Mouse (Mus musculus) midbrain, embryonic 13.5 days (tissue): Measurements from ENCODE around the gene Ifnz. TPM values are rescaled to one million over a fixed set of nuclear protein-coding genes. Genes with fewer than 3 reads are reported as not detected.
A peak's percentile ranks its signal among the peaks of the same experiment; 100 is the strongest.
"Not testable (repeated sequence)": the region's sequence is repeated elsewhere in the genome, so short reads cannot be mapped to it uniquely, and the experiment has no call there.

Source experiments
- ATAC-seq: fragments of 200-750 bp; cut with Nextera tagmentation; 2 replicates; pipeline ENCODE4 v1.8.0; 2017; ENCODE audit warnings: mild to moderate bottlenecking, moderate TSS enrichment, moderate library complexity
- H3K27ac ChIP-seq: fragments of 300-500 bp; sonication (generic); 2 replicates; pipeline ENCODE4 v1.5.1; 2015; ENCODE audit warnings: inconsistent platforms, mild to moderate bottlenecking, moderate library complexity
- H3K27me3 ChIP-seq: fragments of 300-500 bp; sonication (generic); 2 replicates; pipeline ENCODE4 v1.6.1; 2015; ENCODE audit warnings: mild to moderate bottlenecking, inconsistent platforms
- H3K36me3 ChIP-seq: fragments of 300-500 bp; sonication (generic); 2 replicates; pipeline ENCODE4 v1.6.1; 2015; ENCODE audit warnings: mild to moderate bottlenecking, inconsistent platforms
- H3K4me1 ChIP-seq: fragments of 300-500 bp; sonication (generic); replicated peaks from 2 replicates; pipeline ENCODE4 v1.6.1; 2015; ENCODE audit warnings: inconsistent platforms
- H3K4me2 ChIP-seq: fragments of 300-500 bp; sonication (generic); replicated peaks from 2 replicates; pipeline ENCODE4 v1.6.1; 2015; ENCODE audit warnings: moderate library complexity, mild to moderate bottlenecking, inconsistent platforms
- H3K4me3 ChIP-seq: fragments of 300-500 bp; sonication (generic); replicated peaks from 2 replicates; pipeline ENCODE4 v1.5.1; 2015; ENCODE audit warnings: mild to moderate bottlenecking, inconsistent platforms
- H3K9ac ChIP-seq: fragments of 300-500 bp; sonication (generic); replicated peaks from 2 replicates; pipeline ENCODE4 v1.6.1; 2015; ENCODE audit warnings: mild to moderate bottlenecking, inconsistent platforms
- H3K9me3 ChIP-seq: fragments of 300-500 bp; sonication (generic); 2 replicates; pipeline ENCODE4 v1.6.1; 2016; ENCODE audit warnings: mild to moderate bottlenecking, inconsistent platforms
- WGBS: fragments of 180-500 bp; shearing (Covaris S2); methylation state at CpG from one replicate; pipeline ENCODE4 v1.1.7; 2015; 5-methylcytosine and 5-hydroxymethylcytosine counted together
- polyA plus RNA-seq: library from polyadenylated mRNA; unstranded; fragments of >200 nt; fragmentation: Nextera tagmentation; extraction: Ambion mirVana; gene quantifications from 2 replicates; pipeline ENCODE4 v1.2.1, GENCODE M21; 2015

Gene Ifnz
- polyA plus RNA-seq = 0.22 TPM in 1 of 2 replicates, not detected in the other

GRCm38 (mm10) chr4:88781831-88782230 lies at the start of gene Ifnz:
Gene Ifnz (plus strand): TSS chr4:88782131.
- H3K36me3 ChIP-seq, H3K9me3 ChIP-seq, H3K4me1 ChIP-seq, H3K27me3 ChIP-seq, H3K9ac ChIP-seq, H3K4me3 ChIP-seq, H3K27ac ChIP-seq, ATAC-seq: not testable (repeated sequence)
- H3K4me2 ChIP-seq = peak within 1 kb of the TSS; percentile 41
- 12% methylated on average over 4 of the region's 7 CpGs for WGBS

- whole genome bisulfite sequencing = 6% methylated on average over 2 of the region's 2 CpGs
- Histone ChIP-seq H3K4me1 (no peaks in the 10 kb centered on the region), H3K9me3 (no peaks in the 10 kb centered on the region), H3K4me3 (no peak overlapping the region), H3K9ac (no peak overlapping the region), H3K27ac (no peak overlapping the region), H3K36me3 (no peaks in the 10 kb centered on the region), H3K27me3 (no peaks in the 10 kb centered on the region), H3K4me2 (no peak overlapping the region)
- no peak for ATAC-seq
Observed at GRCm38 (mm10) chr4:88738480-88738879, 43.5 kb upstream of the Ifnz start.

- Histone ChIP-seq H3K27ac (no peak overlapping the region), H3K27me3 (no peaks in the 10 kb centered on the region), H3K36me3 (no peaks in the 10 kb centered on the region), H3K4me3 (no peak overlapping the region), H3K4me1 (no peaks in the 10 kb centered on the region), H3K4me2 (no peak overlapping the region), H3K9me3 (no peaks in the 10 kb centered on the region), H3K9ac (no peak overlapping the region)
- ATAC-seq = no peak
- WGBS = 91% methylated on average over 6 of the region's 6 CpGs
Observed at GRCm38 (mm10) chr4:88739036-88739435, 42.9 kb upstream of the Ifnz start.

DNA sequence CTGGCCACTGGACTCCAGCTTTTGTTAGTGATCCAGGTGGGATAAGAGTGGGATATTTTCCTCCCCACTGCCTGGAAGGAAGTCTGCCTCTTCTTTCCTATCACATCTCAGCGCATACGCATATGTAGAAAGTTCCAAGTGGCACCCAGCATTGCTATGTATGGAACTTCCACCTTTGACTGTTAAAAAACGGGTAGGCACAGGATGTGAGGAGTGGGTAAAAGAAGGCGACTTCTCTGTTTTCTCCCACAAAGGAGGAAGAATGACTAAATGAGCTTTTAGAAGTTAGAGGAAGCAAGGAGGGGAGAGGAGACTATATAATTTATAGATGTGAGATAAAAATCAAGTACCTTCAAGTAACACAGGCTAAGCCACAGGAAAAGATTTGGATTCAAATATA lies 40.5 kb upstream of the Ifnz start:
- 93% methylated on average over 4 of the region's 4 CpGs for WGBS
- H3K4me3 ChIP-seq = no peak overlapping the region

GRCm38 (mm10) chr4:88742771-88743371 lies 39.1 kb upstream of the Ifnz start:
- Histone ChIP-seq H3K4me3 (no peak overlapping the region), H3K36me3 (no peaks in the 10 kb centered on the region), H3K4me2 (no peak overlapping the region), H3K27ac (no peak overlapping the region), H3K9me3 (no peaks in the 10 kb centered on the region), H3K4me1 (no peaks in the 10 kb centered on the region; the same call in 1 of the 2 replicates), H3K27me3 (no peaks in the 10 kb centered on the region), H3K9ac (no peak overlapping the region)
- WGBS = 78% methylated on average over 7 of the region's 7 CpGs
- ATAC-seq = no peak

More for the DNA sequence above, 40.5 kb upstream of the Ifnz start:
- Histone ChIP-seq H3K4me2 (no peak overlapping the region), H3K27me3 (no peaks in the 10 kb centered on the region), H3K9me3 (no peaks in the 10 kb centered on the region), H3K36me3 (no peaks in the 10 kb centered on the region), H3K4me1 (no peaks in the 10 kb centered on the region; the same call in 1 of the 2 replicates), H3K27ac (no peak overlapping the region), H3K9ac (no peak overlapping the region)
- no peak for ATAC-seq

GRCm38 (mm10) chr4:88744207-88744606 lies 37.7 kb upstream of the Ifnz start:
- Histone ChIP-seq H3K4me1 (no peaks in the 10 kb centered on the region; the same call in 1 of the 2 replicates), H3K9me3 (no peaks in the 10 kb centered on the region), H3K4me2 (no peak overlapping the region), H3K27ac (no peak overlapping the region), H3K27me3 (no peaks in the 10 kb centered on the region), H3K9ac (no peak overlapping the region), H3K4me3 (no peak overlapping the region), H3K36me3 (no peaks in the 10 kb centered on the region)
- 73% methylated on average over 3 of the region's 3 CpGs for WGBS
- no peak for ATAC-seq

- no peak overlapping the region for H3K9ac ChIP-seq
- no peaks in the 10 kb centered on the region for H3K36me3 ChIP-seq
- no peaks in the 10 kb centered on the region; the same call in 1 of the 2 replicates for H3K4me1 ChIP-seq
- H3K27ac ChIP-seq = no peak overlapping the region
- no peaks in the 10 kb centered on the region for H3K27me3 ChIP-seq
- WGBS = 70% methylated on average over 6 of the region's 6 CpGs
- no peak for ATAC-seq
- no peak overlapping the region for H3K4me2 ChIP-seq
- no peak overlapping the region for H3K4me3 ChIP-seq
- no peaks in the 10 kb centered on the region for H3K9me3 ChIP-seq
Observed at GRCm38 (mm10) chr4:88749926-88750325, 32.0 kb upstream of the Ifnz start.

DNA sequence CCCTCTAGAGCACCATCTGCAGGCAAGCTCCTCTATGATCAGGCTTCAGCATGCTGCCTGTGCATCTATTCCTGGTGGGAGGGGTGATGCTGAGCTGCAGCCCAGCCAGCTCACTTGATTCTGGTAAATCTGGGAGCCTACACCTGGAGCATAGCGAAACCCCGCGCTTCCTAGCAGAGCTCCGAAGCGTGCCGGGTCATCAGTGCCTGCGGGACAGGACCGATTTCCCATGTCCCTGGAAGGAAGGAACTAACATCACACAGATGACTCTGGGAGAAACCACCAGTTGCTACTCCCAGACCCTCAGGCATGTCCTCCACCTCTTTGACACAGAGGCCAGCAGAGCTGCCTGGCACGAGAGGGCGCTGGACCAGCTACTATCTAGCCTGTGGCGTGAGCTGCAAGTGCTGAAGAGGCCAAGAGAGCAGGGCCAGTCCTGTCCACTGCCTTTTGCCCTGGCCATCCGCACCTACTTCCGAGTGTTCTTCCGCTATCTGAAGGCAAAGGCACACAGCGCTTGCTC lies 27.1 kb upstream of the Ifnz start, which contains the start of gene Gm13271:
TSS of gene Gm13271 (plus strand) at position 51 of the 523 bp plus-strand sequence.
- H3K9me3 ChIP-seq, H3K36me3 ChIP-seq, H3K4me3 ChIP-seq, H3K27ac ChIP-seq, H3K9ac ChIP-seq, H3K27me3 ChIP-seq, ATAC-seq, H3K4me1 ChIP-seq, H3K4me2 ChIP-seq: not testable (repeated sequence)
- 76% methylated on average over 15 of the region's 15 CpGs for WGBS

DNA sequence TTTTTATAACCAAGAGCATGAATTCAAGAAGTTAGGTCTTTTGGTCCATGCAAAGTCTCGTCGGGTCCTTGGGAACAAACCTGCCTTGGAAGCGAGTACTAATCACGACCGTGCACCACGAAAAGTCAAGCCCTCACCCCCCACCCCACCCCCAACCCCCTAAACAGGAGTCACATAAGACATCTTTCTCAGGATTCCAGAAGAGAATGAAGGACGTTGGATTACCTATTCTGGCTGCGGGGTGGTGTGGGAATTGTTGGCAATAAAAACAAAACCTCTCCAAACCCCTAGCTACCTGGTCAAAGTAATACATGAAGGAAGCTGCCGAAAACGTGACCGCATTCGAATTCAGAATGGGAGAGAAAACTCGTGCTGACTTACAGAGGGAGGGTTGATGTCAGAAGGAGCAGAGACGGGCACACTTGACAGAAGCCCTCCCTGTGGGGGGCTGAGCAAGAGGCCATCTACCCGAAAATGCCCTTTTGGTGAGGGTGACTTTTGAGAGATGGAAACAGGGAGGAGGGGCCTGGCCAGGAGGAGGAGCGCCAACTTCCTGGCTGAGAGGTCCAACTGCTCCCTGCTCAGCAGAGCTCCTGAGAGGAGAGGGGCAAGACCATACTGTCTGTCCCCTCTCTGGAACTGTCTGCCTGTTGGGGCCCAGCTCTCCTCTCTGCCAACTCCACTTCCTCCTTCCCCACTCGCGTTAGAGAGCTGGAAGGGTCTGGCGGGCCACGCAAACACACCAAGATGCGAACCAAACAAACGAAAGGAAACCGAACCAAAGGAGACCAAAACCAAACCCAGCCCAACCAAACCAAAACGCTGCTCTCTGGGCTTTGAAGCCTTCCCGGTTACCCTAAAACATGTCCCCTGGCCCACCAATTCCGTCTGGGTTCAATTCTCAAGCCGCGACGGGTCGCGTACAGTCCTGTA lies 25.1 kb upstream of the Ifnz start:
- not testable (repeated sequence) for H3K4me1 ChIP-seq, H3K27me3 ChIP-seq, H3K36me3 ChIP-seq, H3K9me3 ChIP-seq, ATAC-seq
- WGBS = 11% methylated on average over 29 of the region's 31 CpGs
- Histone ChIP-seq H3K4me2 (peak overlapping the region; percentile 63), H3K4me3 (peak overlapping the region; percentile 40), H3K9ac (peak overlapping the region; percentile 53), H3K27ac (peak overlapping the region; percentile 67)

DNA sequence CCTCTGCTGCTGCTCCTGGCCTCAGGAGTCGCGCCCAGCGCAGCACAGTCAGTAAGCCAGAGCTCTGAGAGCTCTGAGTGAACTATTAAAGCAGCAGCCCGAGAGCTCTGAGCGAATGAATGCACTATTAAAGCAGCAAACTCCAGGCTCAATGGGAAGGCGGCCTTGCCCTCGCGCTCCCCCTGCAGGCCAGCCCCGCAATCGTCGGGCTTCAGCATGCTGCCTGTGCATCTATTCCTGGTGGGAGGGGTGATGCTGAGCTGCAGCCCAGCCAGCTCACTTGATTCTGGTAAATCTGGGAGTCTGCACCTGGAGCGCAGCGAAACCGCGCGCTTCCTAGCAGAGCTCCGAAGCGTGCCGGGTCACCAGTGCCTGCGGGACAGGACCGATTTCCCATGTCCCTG lies 24.3 kb upstream of the Ifnz start:
- under 1% methylated on average over 21 of the region's 21 CpGs for WGBS
- H3K9me3 ChIP-seq, H3K4me1 ChIP-seq, H3K36me3 ChIP-seq, H3K27me3 ChIP-seq: not testable (repeated sequence)
- Histone ChIP-seq H3K4me2 (peak overlapping the region; percentile 63), H3K4me3 (peak overlapping the region; percentile 40), H3K27ac (peak overlapping the region; percentile 67), H3K9ac (peak overlapping the region; percentile 53)
- ATAC-seq = peak; percentile 100

DNA sequence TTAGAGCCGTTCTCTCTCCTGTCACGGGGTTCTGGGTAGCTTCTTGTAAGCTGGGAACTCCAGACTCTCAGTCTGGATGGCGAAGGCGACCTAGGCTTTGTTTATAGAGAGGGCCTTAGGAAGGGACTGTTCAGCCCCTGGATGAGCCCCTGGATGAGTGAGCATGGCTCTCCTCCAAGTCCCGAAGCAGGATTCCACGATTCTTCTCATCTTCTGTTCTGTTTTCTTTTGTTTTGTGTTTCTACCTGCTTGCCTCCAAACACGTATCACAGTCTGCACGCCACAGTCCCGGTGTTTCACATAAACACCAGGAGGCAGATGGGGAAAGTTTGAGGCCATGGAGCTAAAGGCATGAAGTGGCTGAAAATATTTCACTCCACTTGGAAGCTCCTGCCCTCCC lies 23.2 kb upstream of the Ifnz start:
- H3K4me2 ChIP-seq, H3K9me3 ChIP-seq, H3K4me3 ChIP-seq, H3K36me3 ChIP-seq, H3K27ac ChIP-seq, H3K9ac ChIP-seq, H3K27me3 ChIP-seq, ATAC-seq, H3K4me1 ChIP-seq: not testable (repeated sequence)
- 90% methylated on average over 9 of the region's 9 CpGs for WGBS

- not testable (repeated sequence) for H3K27ac ChIP-seq, H3K9me3 ChIP-seq, H3K4me1 ChIP-seq, H3K36me3 ChIP-seq, ATAC-seq, H3K27me3 ChIP-seq, H3K9ac ChIP-seq
- Histone ChIP-seq H3K4me2 (peak within 1 kb of the TSS; percentile 60), H3K4me3 (peak within 1 kb of the TSS; percentile 32)
- 23% methylated on average over 7 of the region's 14 CpGs for WGBS
Observed at GRCm38 (mm10) chr4:88759610-88760268, 22.2 kb upstream of the Ifnz start, which contains the start of gene Gm13283. Gene Gm13283 (plus strand): TSS chr4:88760119.
